Mouse (Mus musculus) left cerebral cortex, adult 9 months (tissue): ENCODE measurements around the gene Ndufb7.
"Not testable (repeated sequence)": the region's sequence is repeated elsewhere in the genome, so short reads cannot be mapped to it uniquely, and the experiment has no call there.

ENCODE experiments used
- DNase-seq, 2 experiments: peaks; one replicate each; pipeline ENCODE4 v3.0.0; 2022; ENCODE audit warnings: low spot score in 2 of 2

Ndufb7 gene

DNA sequence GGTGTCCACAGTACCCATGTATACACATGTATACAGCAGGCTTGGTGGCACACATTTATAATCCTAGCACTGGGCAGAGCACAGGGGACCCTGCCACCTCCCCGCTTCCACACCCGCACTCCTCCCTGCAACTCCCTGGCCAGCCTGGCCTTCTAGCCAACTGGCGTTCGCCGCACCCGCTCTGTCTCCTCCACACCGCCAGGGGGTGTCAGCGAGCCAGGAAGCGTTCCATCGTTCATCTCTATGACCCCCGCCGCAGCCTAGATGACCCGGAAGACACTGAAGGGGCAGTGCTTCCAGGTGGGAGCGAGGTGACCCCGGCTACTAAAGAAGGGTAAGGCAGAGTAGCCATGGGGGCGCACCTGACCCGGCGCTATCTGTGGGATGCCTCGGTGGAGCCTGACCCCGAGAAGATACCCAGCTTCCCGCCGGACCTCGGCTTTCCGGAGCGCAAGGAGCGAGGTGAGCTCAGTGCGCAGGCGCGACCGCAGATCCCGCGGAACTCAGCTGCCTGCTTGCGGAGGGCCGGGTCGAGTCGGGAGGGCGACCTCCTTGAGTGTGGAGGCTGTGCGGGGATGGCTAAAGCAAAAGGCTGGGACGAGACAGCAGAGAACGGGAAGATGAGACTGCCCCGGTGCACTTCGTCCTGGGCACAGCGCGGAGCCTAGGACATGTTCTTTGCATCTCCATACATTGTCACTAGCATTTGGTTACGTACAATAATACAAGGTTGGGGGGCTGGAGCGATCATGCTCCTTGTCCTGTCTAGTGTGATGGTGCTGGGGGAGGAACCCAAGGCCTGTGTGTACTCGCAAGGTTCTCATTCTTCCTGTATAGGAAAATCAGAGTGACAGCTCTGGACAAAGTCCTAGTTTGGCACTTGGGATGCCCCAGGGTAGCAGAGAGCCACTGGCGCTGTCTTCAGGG, at the start of gene Ndufb7:
Gene Ndufb7, plus strand, starts transcription at position 203 of the 927 bp plus-strand sequence.
- DNase-seq = peak; percentile 87 to 97

DNA sequence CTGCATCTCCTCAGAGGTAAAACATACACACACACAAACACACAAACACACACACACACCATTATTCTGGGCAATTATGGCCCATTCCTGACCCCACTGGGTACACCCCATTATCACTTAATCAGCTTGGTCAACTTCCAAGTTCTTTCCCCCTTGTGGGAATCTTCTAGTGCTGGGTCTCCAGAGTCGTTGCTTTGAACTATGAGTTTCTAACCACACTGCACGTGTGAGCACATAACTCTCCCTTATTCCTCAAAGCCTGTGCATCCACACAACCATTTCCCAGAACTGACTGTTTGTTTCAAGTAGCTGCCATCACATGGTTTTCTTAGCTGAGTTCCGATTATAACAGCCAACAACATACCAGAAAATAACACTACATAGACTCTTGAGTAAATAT, 46.0 kb upstream of the Ndufb7 start:
- no peak for DNase-seq

DNA sequence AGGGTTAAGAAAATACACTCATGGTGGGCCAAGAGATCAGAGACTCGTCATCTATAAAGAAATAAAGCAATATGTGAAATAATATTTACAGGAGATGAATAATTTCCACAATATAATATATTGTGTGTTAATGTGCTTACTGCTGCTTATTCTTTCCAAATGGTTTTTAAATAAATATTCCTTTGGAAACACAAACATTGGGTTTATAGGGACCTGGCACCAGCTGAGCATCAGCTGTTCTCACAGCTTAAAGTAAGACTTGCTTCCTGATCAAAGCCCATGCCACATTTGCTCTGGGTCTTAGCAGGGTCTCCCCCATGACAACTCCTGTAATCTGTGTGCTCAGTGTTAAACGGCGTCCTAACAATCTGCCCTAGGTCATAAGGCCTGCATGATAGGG, 45.6 kb upstream of the Ndufb7 start:
- not testable (repeated sequence) for DNase-seq

DNA sequence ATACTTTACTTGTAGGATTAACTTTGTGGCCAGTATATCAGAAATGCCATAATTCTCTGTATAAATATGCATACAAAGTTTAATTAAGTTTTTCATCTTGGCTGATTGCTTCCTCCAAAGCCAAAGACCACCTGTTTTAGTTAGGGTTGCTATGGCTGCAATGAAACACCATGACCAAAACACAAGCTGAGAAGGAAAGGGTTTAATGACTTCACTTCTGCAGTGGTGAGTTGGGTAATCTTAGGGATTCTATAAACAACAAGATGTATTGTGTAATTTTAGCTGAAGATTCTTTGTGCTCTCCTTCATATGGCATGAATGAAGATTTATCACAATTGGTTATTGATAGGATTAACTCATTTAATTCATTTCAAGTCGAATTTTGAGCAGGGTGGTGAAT, 45.2 kb upstream of the Ndufb7 start:
- DNase-seq = no peak

DNA sequence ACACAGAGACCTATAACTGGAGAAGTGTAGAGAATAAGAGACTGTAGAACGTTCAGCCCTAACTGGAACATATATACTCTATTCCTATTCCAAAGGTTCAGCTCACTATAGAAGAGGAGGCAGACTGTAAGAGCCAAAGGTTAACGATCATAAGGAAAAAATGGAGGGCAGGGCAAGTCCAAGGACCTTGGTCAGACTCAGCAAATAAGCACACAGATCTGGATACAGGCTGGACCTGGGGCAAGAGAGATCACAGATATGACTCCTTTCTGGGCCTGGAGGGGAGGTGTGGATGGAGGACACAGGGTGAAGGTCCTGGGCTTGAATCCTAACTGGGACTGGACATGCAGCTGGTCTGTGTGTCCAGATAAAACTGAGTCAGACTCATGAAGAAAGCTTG, 31.7 kb upstream of the Ndufb7 start:
- no peak for DNase-seq

DNA sequence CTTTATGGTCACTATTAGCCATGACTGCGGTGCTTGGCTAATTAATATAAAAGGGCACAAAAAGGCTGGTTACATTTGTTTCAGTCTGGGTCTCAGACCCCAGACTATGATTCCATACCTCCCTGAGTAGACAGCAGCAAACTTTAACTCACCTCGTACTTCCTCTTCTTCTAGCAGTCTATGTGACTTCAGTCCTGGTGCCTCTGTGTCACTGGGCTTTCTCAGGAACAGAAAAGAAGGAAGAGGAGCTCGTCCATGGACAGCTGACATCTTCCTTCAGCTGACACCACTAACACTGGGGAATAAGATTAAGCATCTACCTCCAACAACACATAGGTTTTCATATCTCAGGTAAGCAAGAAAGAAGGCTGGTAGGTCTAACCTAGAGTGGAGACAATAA, 30.7 kb upstream of the Ndufb7 start, which contains the start of gene Olfr370:
Gene Olfr370, plus strand, starts transcription at position 45 of the 400 bp plus-strand sequence.
- DNase-seq = no peak

DNA sequence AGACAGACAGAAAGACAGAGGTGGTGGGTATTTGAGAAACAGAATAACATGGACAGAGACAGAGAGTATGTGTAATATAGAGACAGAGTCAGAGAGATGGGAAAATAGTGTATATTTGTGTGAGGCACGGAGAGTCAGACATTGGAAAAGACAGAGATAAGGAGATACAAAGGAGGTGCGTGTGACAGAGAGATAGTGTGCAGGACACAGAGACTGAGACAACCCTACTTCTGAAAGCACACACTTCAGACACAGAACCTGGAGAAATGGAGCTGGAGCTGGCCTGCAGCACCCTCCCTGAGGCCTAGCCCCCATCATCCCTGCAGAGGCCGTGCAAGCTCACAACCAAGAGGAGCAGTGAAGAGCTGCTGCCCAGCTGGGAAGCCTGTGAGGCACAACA, 3.8 kb upstream of the Ndufb7 start:
- DNase-seq = no peak

DNA sequence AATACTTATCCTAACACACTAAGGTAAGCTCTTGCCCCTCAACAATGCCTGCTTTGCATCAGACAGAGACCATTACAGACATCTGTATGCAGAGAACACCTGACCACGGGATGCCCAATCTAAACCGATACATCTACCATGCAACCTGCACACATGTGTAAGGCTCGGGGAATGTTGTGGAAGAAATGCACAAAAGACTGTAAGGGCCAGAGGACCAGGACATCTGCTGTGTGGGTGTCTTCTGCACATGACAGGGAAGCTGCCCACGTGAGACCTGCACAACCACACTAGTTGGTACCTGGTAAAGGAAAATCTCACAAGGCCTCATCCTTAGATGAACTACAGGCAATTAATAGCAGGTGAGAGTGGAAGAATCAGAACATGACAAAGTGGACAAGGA, 3.2 kb upstream of the Ndufb7 start:
- DNase-seq = peak in 1 of 2 experiments; percentile 3

DNA sequence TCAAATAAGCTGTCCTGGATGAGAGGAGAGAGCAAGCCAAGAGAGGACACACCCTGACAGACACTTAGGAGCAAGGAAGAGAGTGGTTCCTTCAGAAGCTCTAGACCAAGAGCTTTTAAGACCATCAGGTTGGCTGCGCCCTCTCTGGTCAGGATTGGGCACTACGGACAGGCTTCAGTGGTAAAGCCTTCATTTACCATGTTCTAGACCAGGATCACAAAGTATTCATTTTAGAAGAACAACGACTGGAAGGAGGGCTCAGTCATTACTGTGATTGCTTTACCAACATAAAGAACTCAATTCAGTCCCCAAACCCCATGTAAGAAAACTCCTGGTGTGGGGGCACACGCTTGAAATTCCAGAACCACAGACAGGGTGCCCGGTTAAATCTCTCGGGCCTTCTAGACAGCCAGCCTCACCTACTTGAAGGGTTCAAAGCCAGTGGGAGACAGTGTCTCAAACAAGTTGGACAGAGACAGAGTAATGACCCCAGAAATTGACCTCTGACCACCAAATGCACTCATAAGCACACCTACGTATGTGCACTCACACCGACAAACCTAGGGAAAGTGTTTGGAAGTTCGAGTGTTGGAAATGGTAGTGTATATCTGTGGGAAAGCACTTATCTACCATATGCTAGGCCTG, 618 bp upstream of the Ndufb7 start:
- peak in 1 of 2 experiments; percentile 10 for DNase-seq

DNA sequence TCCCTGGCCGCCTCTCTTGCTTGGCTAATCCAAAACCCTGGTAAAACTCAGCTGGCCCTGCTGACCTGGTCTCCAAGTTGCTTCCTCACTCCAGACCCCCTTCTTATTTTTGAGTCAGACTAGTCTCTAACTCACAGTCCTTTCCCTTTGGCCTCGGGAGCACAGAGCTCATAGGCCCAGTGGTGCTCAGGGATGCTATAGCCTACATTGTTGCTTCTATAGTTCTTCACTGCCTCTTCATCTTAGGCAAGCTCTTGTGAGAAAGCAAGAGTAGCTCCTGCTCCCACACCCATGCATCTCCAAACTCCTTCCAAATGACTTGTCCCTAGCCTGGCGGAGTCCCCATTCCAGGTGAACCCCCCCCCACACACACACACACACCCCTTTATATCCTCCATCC, 1.2 kb downstream of the Ndufb7 start:
- peak in 1 of 2 experiments; percentile 3 for DNase-seq

DNA sequence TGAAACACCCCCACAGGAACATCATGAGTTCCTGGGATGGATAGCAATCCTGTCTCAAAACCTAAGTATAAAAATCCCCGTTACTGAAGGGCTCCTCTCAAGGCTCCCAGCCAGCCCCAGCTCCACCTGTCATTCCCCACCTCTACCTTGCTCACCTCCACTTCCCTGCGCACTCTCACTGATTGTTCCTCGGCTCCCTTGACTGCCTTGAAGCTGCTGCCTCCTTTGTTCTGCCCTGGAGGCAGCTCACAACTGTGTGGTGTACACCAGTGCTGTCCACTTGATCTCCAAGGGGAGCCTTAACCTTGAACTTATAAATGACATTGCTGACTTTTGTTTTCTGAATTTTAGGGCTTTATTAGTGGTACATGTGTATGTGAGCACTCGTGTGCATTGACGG, 1.7 kb downstream of the Ndufb7 start:
- DNase-seq = peak in 1 of 2 experiments; percentile 4

DNA sequence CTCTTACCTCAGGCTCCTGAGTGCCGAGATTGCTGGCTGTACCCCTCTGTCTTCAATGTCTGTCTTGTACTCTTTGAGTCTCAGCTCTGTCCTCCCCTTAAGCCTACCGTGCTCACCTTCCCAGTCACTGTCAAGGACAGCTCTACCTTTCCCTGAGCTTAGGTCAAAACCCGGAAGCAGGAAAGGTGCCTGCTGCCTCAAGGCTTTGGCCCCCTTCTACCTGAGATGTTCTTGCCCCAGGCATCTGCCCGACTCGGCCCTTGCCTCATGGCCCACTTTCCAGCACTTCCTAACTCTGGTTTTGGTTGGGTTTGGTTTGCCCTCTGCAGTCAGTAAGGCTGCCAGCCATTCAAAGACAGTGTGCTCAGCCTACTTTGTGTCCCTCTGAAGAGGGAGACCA, 2.3 kb downstream of the Ndufb7 start:
- peak in 1 of 2 experiments; percentile 1 for DNase-seq

DNA sequence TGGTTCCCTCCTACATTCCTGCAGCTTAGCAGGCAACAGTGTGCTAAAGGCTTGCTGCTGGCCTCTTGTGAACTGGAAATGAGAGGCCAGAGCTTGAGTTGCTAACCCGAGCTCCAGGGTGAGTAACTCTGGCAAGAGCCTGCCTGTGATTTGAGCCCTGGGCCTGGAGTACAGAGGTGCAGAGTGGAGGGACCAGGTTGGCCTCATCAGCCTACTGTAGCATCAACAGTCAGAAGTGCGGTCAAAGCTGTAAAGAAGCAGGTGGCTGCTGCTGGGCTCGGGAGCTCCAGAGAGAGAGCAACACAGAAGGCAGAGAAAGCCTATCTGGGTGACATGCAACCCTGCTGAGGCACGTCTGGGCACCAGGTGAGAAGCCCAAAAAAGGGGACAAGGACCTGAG, 2.7 kb downstream of the Ndufb7 start:
- DNase-seq = no peak

DNA sequence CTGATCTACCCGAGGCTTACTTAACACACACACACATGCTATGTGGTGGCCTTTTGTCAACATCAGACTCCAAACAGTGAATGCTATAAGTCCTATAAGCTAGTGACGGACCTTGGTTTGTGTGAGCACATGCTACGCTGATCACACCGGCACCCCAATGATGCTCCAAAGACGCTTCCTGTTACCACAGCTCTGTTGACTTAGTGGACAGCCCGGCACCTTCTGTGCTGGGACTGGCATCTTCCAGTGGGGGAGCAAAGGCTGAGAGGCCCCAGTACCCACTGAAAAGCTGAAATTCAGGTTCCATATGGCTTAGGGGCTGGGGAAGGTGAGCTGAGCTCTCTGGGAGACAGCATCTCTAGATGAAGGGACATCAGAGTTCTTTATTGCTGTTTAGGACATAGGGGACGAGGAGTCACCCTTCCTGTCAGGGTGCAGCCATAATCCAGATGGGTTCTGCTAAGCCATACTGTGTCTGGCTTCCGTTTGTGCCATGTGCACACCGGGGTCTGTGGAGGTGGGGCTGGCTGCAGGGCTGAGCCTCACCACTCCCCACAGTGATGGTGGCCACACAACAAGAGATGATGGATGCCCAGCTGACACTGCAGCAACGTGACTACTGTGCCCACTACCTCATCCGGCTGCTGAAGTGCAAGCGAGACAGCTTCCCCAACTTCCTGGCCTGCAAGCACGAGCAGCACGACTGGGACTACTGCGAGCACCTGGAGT, 4.0 kb downstream of the Ndufb7 start:
- DNase-seq = peak in 1 of 2 experiments; percentile 2

DNA sequence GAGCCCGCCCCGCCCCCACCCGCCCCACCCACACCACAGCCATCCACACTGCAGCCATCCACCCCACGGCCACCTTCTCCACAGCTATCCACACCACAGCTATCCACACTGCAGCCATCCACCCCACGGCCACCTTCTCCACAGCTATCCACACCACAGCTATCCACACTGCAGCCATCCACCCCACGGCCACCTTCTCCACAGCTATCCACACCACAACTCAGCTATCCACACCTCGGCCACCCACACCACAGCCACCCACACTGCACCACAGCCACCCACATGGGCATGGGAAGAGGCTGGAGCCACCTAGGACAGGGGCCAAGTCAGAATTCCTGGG, 4.5 kb downstream of the Ndufb7 start:
- DNase-seq = not testable (repeated sequence)

DNA sequence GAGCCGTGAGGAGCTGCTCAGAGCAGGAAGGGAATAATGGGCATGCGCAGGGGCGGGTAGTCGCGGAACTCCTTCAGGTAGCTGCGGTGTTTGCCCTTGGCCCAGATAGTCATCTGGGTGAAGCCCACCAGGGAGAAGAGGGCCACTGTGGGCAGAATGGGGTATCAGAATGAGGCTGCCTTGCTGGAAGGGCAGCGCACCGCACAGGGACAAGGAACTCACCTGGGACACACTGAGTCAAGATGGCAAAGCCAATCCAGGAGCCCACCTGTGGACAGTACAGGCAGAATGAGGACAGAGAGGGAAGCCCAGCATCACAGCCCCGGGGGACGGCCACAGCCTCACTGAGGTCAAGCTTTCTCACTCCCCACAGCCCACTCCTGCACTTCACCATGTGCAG, 5.3 kb downstream of the Ndufb7 start:
- DNase-seq = peak in 1 of 2 experiments; percentile 2

DNA sequence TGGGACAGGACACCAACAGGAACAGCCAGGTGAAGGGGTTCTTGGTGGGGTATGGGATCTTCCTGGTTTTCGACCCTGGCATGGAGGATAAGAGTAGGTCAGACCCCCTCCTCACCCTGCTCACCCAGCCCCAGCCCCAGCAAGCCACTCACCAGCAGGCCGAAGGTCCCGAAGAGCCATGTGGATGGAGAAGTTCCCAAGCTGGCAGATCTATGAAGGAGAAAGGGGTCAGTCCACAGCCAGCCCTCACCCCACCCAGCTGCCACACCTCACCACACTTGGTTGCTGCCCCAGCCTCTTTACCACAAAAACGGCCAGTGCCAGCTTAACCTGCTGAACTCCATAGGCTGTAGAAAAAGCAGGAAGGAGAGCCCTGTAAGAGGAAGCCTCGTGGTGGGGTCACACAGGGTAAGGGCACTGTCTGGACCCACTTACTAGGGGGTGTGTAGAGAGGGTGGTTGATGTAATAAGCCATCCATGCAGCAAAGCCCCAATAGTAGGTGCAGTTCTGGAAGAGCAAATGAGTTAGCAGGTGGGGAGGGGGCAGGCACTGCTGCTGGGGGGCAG, 5.9 kb downstream of the Ndufb7 start:
- DNase-seq = no peak

DNA sequence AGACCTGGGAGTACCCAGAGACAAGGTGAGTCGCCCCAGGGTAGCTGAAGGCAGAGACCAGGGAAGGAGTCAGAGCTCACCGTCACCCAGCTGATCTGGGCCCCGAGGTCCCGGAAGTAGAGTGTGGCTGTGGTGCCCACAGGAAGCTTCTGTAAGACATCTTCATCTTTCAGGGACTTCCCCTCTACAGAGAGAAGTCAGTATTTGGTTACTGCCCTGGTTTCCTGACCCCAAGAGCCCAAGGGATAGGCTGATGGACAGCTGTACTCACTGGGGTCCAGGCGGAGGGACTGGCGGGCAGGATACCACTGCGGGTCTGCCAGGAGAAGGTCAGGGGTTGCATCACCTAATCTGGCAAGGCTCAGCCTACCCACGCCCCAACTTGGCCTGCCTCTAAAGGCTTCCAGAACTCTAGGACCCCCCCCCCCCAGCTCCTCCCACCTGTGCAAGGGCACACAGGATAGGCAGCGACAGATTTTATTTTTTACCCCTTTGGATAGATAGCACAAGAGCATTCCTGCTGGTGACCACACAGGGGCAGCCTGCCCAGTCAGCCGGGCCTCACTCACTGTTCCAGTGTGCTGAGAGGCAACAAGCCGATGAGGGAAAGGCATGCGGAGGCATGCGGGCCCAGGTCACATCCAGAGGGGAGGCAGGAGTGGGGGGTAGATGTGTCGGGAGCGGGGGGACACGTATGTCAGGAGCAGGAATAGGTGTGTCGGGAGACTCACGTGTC, 6.8 kb downstream of the Ndufb7 start:
- peak in 1 of 2 experiments; percentile 11 for DNase-seq

DNA sequence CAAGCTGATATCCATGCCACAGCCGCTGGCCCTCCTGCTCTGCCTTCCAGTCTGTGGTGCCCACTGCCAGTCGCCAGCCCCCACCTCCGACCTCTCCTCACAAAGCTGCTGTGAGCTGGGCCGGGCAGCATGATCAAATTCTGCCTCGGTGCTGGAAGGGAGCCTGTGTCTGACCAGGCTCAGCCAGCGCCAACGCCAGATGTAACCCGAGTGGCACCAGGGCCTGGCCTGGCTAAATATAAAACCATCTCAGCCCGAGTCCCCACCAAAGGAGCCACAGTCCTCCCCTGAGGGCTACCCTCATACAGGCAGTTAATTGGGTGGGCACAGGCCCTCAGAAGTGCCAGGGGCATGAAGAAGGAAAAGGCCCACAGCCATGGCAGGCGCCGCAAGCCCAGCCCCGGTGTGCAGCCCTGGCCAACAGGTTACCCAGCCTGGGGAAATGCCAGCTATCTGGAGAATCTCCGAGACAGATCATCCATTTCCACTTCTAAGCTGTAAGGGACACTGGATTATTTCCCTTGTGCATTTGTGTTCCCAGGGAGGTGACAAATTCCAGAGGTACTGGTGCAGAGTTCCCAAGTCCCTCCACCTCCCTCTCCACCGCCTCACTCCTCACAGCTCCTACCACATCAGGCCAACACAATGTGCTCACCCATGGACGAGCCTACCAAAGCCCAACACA, 8.3 kb downstream of the Ndufb7 start:
- no peak for DNase-seq
